Mouse (Mus musculus): ENCODE measurements around the gene Ccdc58. TPM values are rescaled to one million over a fixed set of nuclear protein-coding genes. Genes with fewer than 3 reads are reported as not detected.
"Not testable (repeated sequence)": the region's sequence is repeated elsewhere in the genome, so short reads cannot be mapped to it uniquely, and the experiment has no call there.

Gene Ccdc58
- polyA plus RNA-seq, 1 experiment, result 52.8 TPM

GRCm38 (mm10) chr16:36090785-36091509 lies 19.5 kb downstream of the Ccdc58 start:
- H3K4me3 ChIP-seq (replicated peaks; ENCODE audit: control insufficient read depth, low read depth, low read length), result no peak overlapping the region
- 91% methylated on average over 11 of the region's 11 CpGs for WGBS
- TF ChIP-seq POLR2A (IDR thresholded peaks at IDR 0.05; ENCODE audit: borderline replicate concordance, control insufficient read depth, low read depth, low read length) (no peak), CTCF (IDR thresholded peaks at IDR 0.05; ENCODE audit: control insufficient read depth, insufficient read depth, low read length) (no peak)
- H3K27ac ChIP-seq (ENCODE audit: control insufficient read depth, insufficient read depth, low read depth, low read length, poor library complexity), result no peak overlapping the region
- H3K4me1 ChIP-seq (ENCODE audit: control insufficient read depth, insufficient read depth, low read length), result no peaks in the 10 kb centered on the region

GRCm38 (mm10) chr16:36094079-36094478 lies 22.6 kb downstream of the Ccdc58 start:
- Histone ChIP-seq H3K4me3 (replicated peaks; ENCODE audit: control insufficient read depth, low read depth, low read length) (no peak overlapping the region), H3K27ac (ENCODE audit: control insufficient read depth, insufficient read depth, low read depth, low read length, poor library complexity) (no peak overlapping the region), H3K4me1 (ENCODE audit: control insufficient read depth, insufficient read depth, low read length) (no peaks in the 10 kb centered on the region)
- 75% methylated on average over 3 of the region's 3 CpGs for WGBS
- TF ChIP-seq CTCF (IDR thresholded peaks at IDR 0.05; ENCODE audit: control insufficient read depth, insufficient read depth, low read length), result no peak
- TF ChIP-seq POLR2A (IDR thresholded peaks at IDR 0.05; ENCODE audit: borderline replicate concordance, control insufficient read depth, low read depth, low read length), result no peak

GRCm38 (mm10) chr16:36097813-36098499 lies 26.5 kb downstream of the Ccdc58 start:
- WGBS, result 83% methylated on average over 12 of the region's 12 CpGs

GRCm38 (mm10) chr16:36101526-36101925 lies 30.0 kb downstream of the Ccdc58 start:
- WGBS, result 74% methylated on average over 1 of the region's 1 CpGs
- no peak overlapping the region for H3K4me3 ChIP-seq (replicated peaks; ENCODE audit: control insufficient read depth, low read depth, low read length)
- TF ChIP-seq POLR2A (IDR thresholded peaks at IDR 0.05; ENCODE audit: borderline replicate concordance, control insufficient read depth, low read depth, low read length) (no peak), CTCF (IDR thresholded peaks at IDR 0.05; ENCODE audit: control insufficient read depth, insufficient read depth, low read length) (no peak)
- no peak overlapping the region for H3K27ac ChIP-seq (ENCODE audit: control insufficient read depth, insufficient read depth, low read depth, low read length, poor library complexity)
- H3K4me1 ChIP-seq (ENCODE audit: control insufficient read depth, insufficient read depth, low read length), result no peaks in the 10 kb centered on the region

More at GRCm38 (mm10) chr16:36097813-36098499, 26.5 kb downstream of the Ccdc58 start:
- not testable (repeated sequence) for H3K4me1 ChIP-seq (ENCODE audit: control insufficient read depth, insufficient read depth, low read length); H3K27ac ChIP-seq (ENCODE audit: control insufficient read depth, insufficient read depth, low read depth, low read length, poor library complexity); H3K4me3 ChIP-seq (replicated peaks; ENCODE audit: control insufficient read depth, low read depth, low read length)

- TF ChIP-seq POLR2A (IDR thresholded peaks at IDR 0.05; ENCODE audit: borderline replicate concordance, control insufficient read depth, low read depth, low read length), result no peak
- no peak overlapping the region for H3K4me3 ChIP-seq (replicated peaks; ENCODE audit: control insufficient read depth, low read depth, low read length)
- no peaks in the 10 kb centered on the region for H3K4me1 ChIP-seq (ENCODE audit: control insufficient read depth, insufficient read depth, low read length)
- no peak overlapping the region for H3K27ac ChIP-seq (ENCODE audit: control insufficient read depth, insufficient read depth, low read depth, low read length, poor library complexity)
- 69% methylated on average over 1 of the region's 1 CpGs for WGBS
Observed at GRCm38 (mm10) chr16:36102211-36102610, 30.7 kb downstream of the Ccdc58 start.

- H3K4me3 ChIP-seq (replicated peaks; ENCODE audit: control insufficient read depth, low read depth, low read length); H3K27ac ChIP-seq (ENCODE audit: control insufficient read depth, insufficient read depth, low read depth, low read length, poor library complexity); H3K4me1 ChIP-seq (ENCODE audit: control insufficient read depth, insufficient read depth, low read length): not testable (repeated sequence)
Observed at GRCm38 (mm10) chr16:36111486-36111885, 40.0 kb downstream of the Ccdc58 start.

GRCm38 (mm10) chr16:36115751-36116150 lies 44.3 kb downstream of the Ccdc58 start:
- H3K27ac ChIP-seq (ENCODE audit: control insufficient read depth, insufficient read depth, low read depth, low read length, poor library complexity); H3K4me1 ChIP-seq (ENCODE audit: control insufficient read depth, insufficient read depth, low read length); H3K4me3 ChIP-seq (replicated peaks; ENCODE audit: control insufficient read depth, low read depth, low read length): not testable (repeated sequence)
- WGBS, result 79% methylated on average over 6 of the region's 6 CpGs

- H3K27ac ChIP-seq (ENCODE audit: control insufficient read depth, insufficient read depth, low read depth, low read length, poor library complexity), result no peak overlapping the region
- H3K4me3 ChIP-seq (replicated peaks; ENCODE audit: control insufficient read depth, low read depth, low read length), result no peak overlapping the region
- no peak for TF ChIP-seq POLR2A (IDR thresholded peaks at IDR 0.05; ENCODE audit: borderline replicate concordance, control insufficient read depth, low read depth, low read length)
- TF ChIP-seq CTCF (IDR thresholded peaks at IDR 0.05; ENCODE audit: control insufficient read depth, insufficient read depth, low read length), result no peak
- WGBS, result 87% methylated on average over 7 of the region's 7 CpGs
- no peaks in the 10 kb centered on the region for H3K4me1 ChIP-seq (ENCODE audit: control insufficient read depth, insufficient read depth, low read length)
Observed at GRCm38 (mm10) chr16:36128092-36128491, 56.6 kb downstream of the Ccdc58 start.

- Histone ChIP-seq H3K27ac (ENCODE audit: control insufficient read depth, insufficient read depth, low read depth, low read length, poor library complexity) (no peak within 1 kb of the TSS), H3K4me3 (replicated peaks; ENCODE audit: control insufficient read depth, low read depth, low read length) (no peak within 1 kb of the TSS), H3K4me1 (ENCODE audit: control insufficient read depth, insufficient read depth, low read length) (no peaks in the 10 kb centered on the region)
- WGBS, result 74% methylated on average over 1 of the region's 1 CpGs
- TF ChIP-seq POLR2A (IDR thresholded peaks at IDR 0.05; ENCODE audit: borderline replicate concordance, control insufficient read depth, low read depth, low read length) (no peak), CTCF (IDR thresholded peaks at IDR 0.05; ENCODE audit: control insufficient read depth, insufficient read depth, low read length) (no peak)
Observed at GRCm38 (mm10) chr16:36131141-36131540, 59.7 kb downstream of the Ccdc58 start, which contains the start of gene Csta1. Csta1 (minus strand) TSS chr16:36131241.

All from bone marrow, adult 2 months (tissue).